Mouse (Mus musculus) bone marrow macrophage, adult 2 months (primary cell): ENCODE measurements around the gene Inip.

ENCODE experiments used
- CTCF ChIP-seq: IDR thresholded peaks from 2 replicates; pipeline ENCODE4 v1.5.1; 2012; ENCODE audit warnings: low read depth, mild to moderate bottlenecking, low read length, moderate library complexity
- POLR2A ChIP-seq: IDR thresholded peaks from 2 replicates; pipeline ENCODE4 v1.6.1; 2012; ENCODE audit warnings: mild to moderate bottlenecking, low read depth, low read length, borderline replicate concordance

DNA sequence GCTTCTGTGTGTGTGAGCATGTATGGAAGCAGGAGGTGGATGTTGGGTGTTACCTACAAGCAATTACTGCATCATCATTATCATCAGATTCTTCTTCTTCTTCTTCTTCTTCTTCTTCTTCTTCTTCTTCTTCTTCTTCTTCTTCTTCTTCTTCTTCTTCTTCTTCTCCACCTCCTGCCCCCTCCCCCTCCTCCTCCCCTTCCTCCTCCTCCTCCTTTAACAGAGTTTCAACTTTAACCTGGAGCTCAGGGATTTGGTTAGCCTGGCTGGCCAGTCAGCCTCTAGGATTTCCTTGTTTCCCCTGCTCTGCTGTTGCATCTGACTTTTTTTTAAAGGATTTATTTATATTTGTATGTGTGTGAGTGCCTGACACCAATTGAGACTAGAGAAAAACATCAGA, at the start of gene Inip:
- TF ChIP-seq CTCF (no peak), POLR2A (no peak)
